Mouse (Mus musculus) intestine, postnatal 0 days (tissue): ENCODE results near the gene Micall1. TPM values are rescaled to one million over a fixed set of nuclear protein-coding genes. Genes with fewer than 3 reads are reported as not detected.
A peak's percentile ranks its signal among the peaks of the same experiment; 100 is the strongest.

Experiments used
- ATAC-seq: fragments of 200-750 bp; cut with Nextera tagmentation; 2 replicates; pipeline ENCODE4 v1.8.0; 2017; ENCODE audit warnings: mild to moderate bottlenecking, moderate TSS enrichment, moderate library complexity
- H3K27ac ChIP-seq: fragments of 300-500 bp; sonication (generic); 2 replicates; pipeline ENCODE4 v1.5.1; 2014; ENCODE audit warnings: mild to moderate bottlenecking, low read depth, low read length, moderate library complexity
- H3K27me3 ChIP-seq: fragments of 300-500 bp; sonication (generic); replicated peaks from 2 replicates; pipeline ENCODE4 v1.6.1; 2014; ENCODE audit warnings: low read length, mixed read lengths; ENCODE audit not compliant: control insufficient read depth, insufficient read depth
- H3K36me3 ChIP-seq: fragments of 300-500 bp; sonication (generic); 2 replicates; pipeline ENCODE4 v1.6.1; 2014; ENCODE audit warnings: mild to moderate bottlenecking, moderate library complexity; ENCODE audit not compliant: control insufficient read depth, insufficient read depth
- H3K4me1 ChIP-seq: fragments of 300-500 bp; sonication (generic); replicated peaks from 2 replicates; pipeline ENCODE4 v1.6.1; 2014; ENCODE audit warnings: antibody characterized with exemption, low read length, mixed read lengths; ENCODE audit not compliant: control insufficient read depth, insufficient read depth
- H3K4me2 ChIP-seq: fragments of 300-500 bp; sonication (generic); replicated peaks from 2 replicates; pipeline ENCODE4 v1.6.1; 2014; ENCODE audit warnings: low read depth, mild to moderate bottlenecking, moderate library complexity
- H3K4me3 ChIP-seq: fragments of 300-500 bp; sonication (generic); 2 replicates; pipeline ENCODE4 v1.5.1; 2014; ENCODE audit warnings: low read depth, low read length
- H3K9ac ChIP-seq: fragments of 300-500 bp; sonication (generic); 2 replicates; pipeline ENCODE4 v1.6.1; 2014; ENCODE audit warnings: mild to moderate bottlenecking, low read depth, low read length
- H3K9me3 ChIP-seq: fragments of 300-500 bp; sonication (generic); 2 replicates; pipeline ENCODE4 v1.6.1; 2016; ENCODE audit warnings: mixed run types; ENCODE audit not compliant: control insufficient read depth
- CTCF ChIP-seq: sonication (generic); IDR thresholded peaks from 2 replicates; pipeline ENCODE4 v1.5.1; 2016; ENCODE audit warnings: low read depth, mild to moderate bottlenecking, control low read depth, antibody characterized with exemption, moderate library complexity
- WGBS: fragments of 180-500 bp; shearing (Covaris S2); extraction: QIAGEN DNeasy Blood & Tissue Kit; methylation state at CpG from one replicate; pipeline ENCODE4 v1.1.7; 2014; 5-methylcytosine and 5-hydroxymethylcytosine counted together
- polyA plus RNA-seq: library from polyadenylated mRNA; unstranded; fragments of >200 nt; fragmentation: Nextera tagmentation; extraction: Ambion mirVana; gene quantifications from 2 replicates; pipeline ENCODE4 v1.2.1, GENCODE M21; 2015

Micall1 gene
- polyA plus RNA-seq, 1 experiment from 2014 or later: 3.7 TPM

GRCm38 (mm10) chr15:79151881-79152280, 43.2 kb downstream of the Micall1 start:
- H3K4me3 ChIP-seq: no peak overlapping the region
- 78% methylated on average over 8 of the region's 8 CpGs for WGBS
- H3K36me3 ChIP-seq: peaks cover 46% of the 10 kb centered on the region
- no peak overlapping the region for H3K9ac ChIP-seq
- no peak overlapping the region for H3K4me2 ChIP-seq
- ATAC-seq: no peak
- H3K27me3 ChIP-seq: peaks cover 6% of the 10 kb centered on the region
- no peak overlapping the region for H3K27ac ChIP-seq
- H3K9me3 ChIP-seq: no peaks in the 10 kb centered on the region
- no peak for TF ChIP-seq CTCF
- H3K4me1 ChIP-seq: no peaks in the 10 kb centered on the region

GRCm38 (mm10) chr15:79152709-79153108, 44.0 kb downstream of the Micall1 start:
- no peak overlapping the region for H3K9ac ChIP-seq
- no peak for ATAC-seq
- no peak overlapping the region for H3K4me2 ChIP-seq
- H3K9me3 ChIP-seq: no peaks in the 10 kb centered on the region
- 69% methylated on average over 6 of the region's 6 CpGs for WGBS
- H3K27ac ChIP-seq: no peak overlapping the region
- TF ChIP-seq CTCF: no peak
- peaks cover 38% of the 10 kb centered on the region for H3K36me3 ChIP-seq
- H3K4me1 ChIP-seq: no peaks in the 10 kb centered on the region
- H3K27me3 ChIP-seq: peaks cover 6% of the 10 kb centered on the region
- no peak overlapping the region for H3K4me3 ChIP-seq

- peak; percentile 28; the same call in 1 of the 2 replicates for ATAC-seq
Observed at GRCm38 (mm10) chr15:79155572-79155971, 46.9 kb downstream of the Micall1 start.

GRCm38 (mm10) chr15:79162301-79162700, 53.6 kb downstream of the Micall1 start:
- no peak overlapping the region for H3K4me2 ChIP-seq
- no peak for TF ChIP-seq CTCF
- no peak overlapping the region for H3K9ac ChIP-seq
- H3K4me3 ChIP-seq: no peak overlapping the region
- peaks cover 49% of the 10 kb centered on the region for H3K27me3 ChIP-seq
- H3K36me3 ChIP-seq: no peaks in the 10 kb centered on the region
- H3K4me1 ChIP-seq: no peaks in the 10 kb centered on the region
- no peak for ATAC-seq
- H3K27ac ChIP-seq: no peak overlapping the region
- WGBS: 60% methylated on average over 7 of the region's 7 CpGs
- no peaks in the 10 kb centered on the region for H3K9me3 ChIP-seq

More at GRCm38 (mm10) chr15:79155572-79155971, 46.9 kb downstream of the Micall1 start:
- no peak overlapping the region for H3K4me3 ChIP-seq
- H3K4me2 ChIP-seq: no peak overlapping the region
- no peak overlapping the region for H3K27ac ChIP-seq
- TF ChIP-seq CTCF: no peak
- peaks cover 22% of the 10 kb centered on the region for H3K36me3 ChIP-seq
- H3K9me3 ChIP-seq: no peaks in the 10 kb centered on the region
- peaks cover 6% of the 10 kb centered on the region for H3K27me3 ChIP-seq
- H3K4me1 ChIP-seq: no peaks in the 10 kb centered on the region
- WGBS: 29% methylated on average over 3 of the region's 3 CpGs
- no peak overlapping the region for H3K9ac ChIP-seq

GRCm38 (mm10) chr15:79162822-79163221, 54.1 kb downstream of the Micall1 start:
- H3K4me2 ChIP-seq: no peak overlapping the region
- TF ChIP-seq CTCF: peak; percentile 43
- H3K4me1 ChIP-seq: no peaks in the 10 kb centered on the region
- ATAC-seq: no peak
- no peak overlapping the region for H3K4me3 ChIP-seq
- no peak overlapping the region for H3K27ac ChIP-seq
- 28% methylated on average over 14 of the region's 14 CpGs for WGBS
- H3K9ac ChIP-seq: no peak overlapping the region; the same call in 1 of the 2 replicates
- no peaks in the 10 kb centered on the region for H3K36me3 ChIP-seq
- no peaks in the 10 kb centered on the region for H3K9me3 ChIP-seq
- peaks cover 49% of the 10 kb centered on the region for H3K27me3 ChIP-seq

- ATAC-seq: no peak
- Histone ChIP-seq H3K4me2 (no peak overlapping the region), H3K4me1 (no peaks in the 10 kb centered on the region), H3K27ac (no peak overlapping the region), H3K27me3 (peaks cover 49% of the 10 kb centered on the region), H3K9me3 (no peaks in the 10 kb centered on the region), H3K36me3 (no peaks in the 10 kb centered on the region), H3K4me3 (no peak overlapping the region), H3K9ac (no peak overlapping the region)
- TF ChIP-seq CTCF: no peak
- 9% methylated on average over 13 of the region's 15 CpGs for WGBS
Observed at GRCm38 (mm10) chr15:79164251-79164650, 55.6 kb downstream of the Micall1 start.

- Histone ChIP-seq H3K36me3 (no peaks in the 10 kb centered on the region), H3K9ac (no peak within 1 kb of the TSS), H3K27ac (no peak within 1 kb of the TSS), H3K27me3 (peaks cover 49% of the 10 kb centered on the region), H3K4me1 (no peaks in the 10 kb centered on the region), H3K4me2 (no peak within 1 kb of the TSS), H3K9me3 (no peaks in the 10 kb centered on the region), H3K4me3 (no peak within 1 kb of the TSS)
- TF ChIP-seq CTCF: no peak
- no peak for ATAC-seq
- 51% methylated on average over 5 of the region's 5 CpGs for whole genome bisulfite sequencing
Observed at GRCm38 (mm10) chr15:79165140-79165539, 56.4 kb downstream of the Micall1 start, which contains the start of gene Sox10. TSS of gene Sox10 (minus strand) at chr15:79165240.
